Mouse (Mus musculus) stomach, postnatal 0 days (tissue): ENCODE data around the gene Stk39.

ENCODE experiments used
- CTCF ChIP-seq: IDR thresholded peaks from 2 replicates; pipeline ENCODE4 v1.5.1; 2016; ENCODE audit warnings: antibody characterized with exemption, low read depth, mild to moderate bottlenecking, moderate library complexity
- EP300 ChIP-seq: optimal IDR thresholded peaks from 2 replicates; pipeline ENCODE3; 2016; ENCODE audit warnings: antibody characterized with exemption

- no peak for TF ChIP-seq EP300
- TF ChIP-seq CTCF = no peak
Observed at GRCm38 (mm10) chr2:68321230-68321629, 150.8 kb downstream of the Stk39 start.
